Mouse (Mus musculus) bone marrow macrophage, adult 2 months (primary cell): ENCODE results near the gene Prpf8. TPM values are rescaled to one million over a fixed set of nuclear protein-coding genes. Genes with fewer than 3 reads are reported as not detected.
A peak's percentile ranks its signal among the peaks of the same experiment; 100 is the strongest.

Experiments used
- H3K27ac ChIP-seq: 2 replicates; pipeline ENCODE4 v1.5.1; 2012; ENCODE audit warnings: low read depth, low read length; ENCODE audit not compliant: insufficient read depth
- H3K4me1 ChIP-seq: 2 replicates; pipeline ENCODE4 v1.6.1; 2012; ENCODE audit warnings: low read length; ENCODE audit not compliant: control insufficient read depth, insufficient read depth
- H3K4me3 ChIP-seq: 2 replicates; pipeline ENCODE4 v1.5.1; 2012; ENCODE audit warnings: mild to moderate bottlenecking, low read length, moderate library complexity; ENCODE audit not compliant: insufficient read depth
- CTCF ChIP-seq: IDR thresholded peaks from 2 replicates; pipeline ENCODE4 v1.5.1; 2012; ENCODE audit warnings: low read depth, mild to moderate bottlenecking, low read length, moderate library complexity
- POLR2A ChIP-seq: IDR thresholded peaks from 2 replicates; pipeline ENCODE4 v1.6.1; 2012; ENCODE audit warnings: mild to moderate bottlenecking, low read depth, low read length, borderline replicate concordance
- polyA plus RNA-seq: library from polyadenylated mRNA; stranded (reverse); fragments of >200 nt; gene quantifications from 2 replicates; pipeline ENCODE4 v1.2.4, GENCODE M21; 2012; ENCODE audit not compliant: missing spikeins, insufficient read depth, insufficient read length

The Prpf8 gene
- polyA plus RNA-seq, 1 experiment: 65.7 TPM

DNA sequence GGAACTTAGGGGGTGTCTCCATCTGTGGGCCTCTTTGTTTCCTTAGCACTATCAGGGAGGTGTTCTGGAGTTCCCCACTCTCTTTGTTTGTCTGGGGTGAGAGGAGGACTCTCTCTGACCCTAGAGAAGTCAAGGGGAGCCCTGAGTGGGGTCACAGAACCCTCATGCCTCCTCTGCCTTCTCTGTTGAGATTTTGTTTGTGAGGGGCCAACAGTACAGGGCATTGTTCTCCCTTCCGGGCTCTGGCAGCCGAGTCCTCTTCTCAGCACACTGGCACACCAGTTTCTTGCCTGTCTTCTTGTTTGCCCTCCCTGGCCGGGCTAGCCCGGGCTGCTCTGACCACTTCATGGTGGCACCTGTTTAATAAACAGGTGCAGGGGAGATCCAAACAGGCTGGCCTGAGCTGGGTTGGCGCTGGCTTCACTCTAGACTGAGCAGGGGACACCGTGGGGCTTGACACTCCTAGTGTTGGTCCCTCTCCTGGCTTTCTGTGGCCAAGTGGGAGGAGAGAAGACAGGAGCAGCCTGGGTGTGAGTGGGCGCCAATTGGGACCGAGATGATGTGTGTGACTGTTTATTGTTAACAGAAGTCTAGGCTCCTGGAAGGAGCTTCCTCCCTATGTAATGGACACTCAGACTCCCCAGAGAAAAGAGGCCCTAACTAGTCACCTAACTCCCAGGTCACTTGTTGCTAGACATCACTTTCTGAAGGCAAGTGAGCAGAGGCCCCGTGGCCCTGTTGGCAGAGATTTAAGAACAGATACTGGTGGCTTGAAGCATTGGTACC, 51.8 kb downstream of the Prpf8 start:
- TF ChIP-seq CTCF: no peak
- TF ChIP-seq POLR2A: no peak
- H3K4me1 ChIP-seq: peaks cover 76% of the 10 kb centered on the region
- H3K27ac ChIP-seq: peak overlapping the region; percentile 22
- H3K4me3 ChIP-seq: no peak overlapping the region

DNA sequence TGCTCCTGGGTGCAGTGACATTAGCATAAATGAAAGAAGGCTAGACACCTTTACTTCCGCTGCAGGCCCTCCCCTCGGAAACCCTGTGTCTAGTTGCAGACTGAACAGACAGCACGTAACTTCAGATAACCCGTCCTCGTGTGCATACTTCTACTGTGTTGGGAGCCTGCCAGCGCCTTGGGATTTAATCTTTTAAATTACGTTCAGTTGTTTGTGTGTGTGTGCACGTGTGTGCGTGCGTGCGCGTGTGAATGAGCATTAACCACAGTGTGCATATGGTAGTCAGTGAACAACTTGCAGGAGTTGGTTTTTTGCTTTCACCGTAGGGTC, 52.3 kb downstream of the Prpf8 start:
- H3K27ac ChIP-seq: peak overlapping the region; percentile 5; the same call in 1 of the 2 replicates
- peaks cover 77% of the 10 kb centered on the region for H3K4me1 ChIP-seq
- H3K4me3 ChIP-seq: no peak overlapping the region
- TF ChIP-seq CTCF (no peak), POLR2A (no peak)

DNA sequence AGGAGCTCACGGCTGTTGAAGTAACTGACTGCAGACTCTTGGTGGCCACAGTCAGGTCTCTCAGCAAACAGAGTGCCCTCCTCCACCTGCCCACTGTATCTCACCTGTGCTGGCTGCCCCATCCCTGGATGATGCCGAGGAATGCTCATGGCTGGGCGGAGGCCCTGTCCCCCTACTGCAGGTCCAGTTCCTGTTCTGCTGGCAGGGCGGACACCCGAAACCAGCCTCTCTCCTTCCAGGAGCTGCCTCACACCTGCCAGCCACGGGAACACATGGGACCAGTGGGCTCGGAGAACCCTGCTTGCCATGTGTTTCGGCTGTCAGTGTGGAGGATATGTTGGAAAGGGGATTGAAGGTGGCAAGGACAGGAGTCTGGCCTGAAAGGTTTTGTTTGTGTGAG, 53.6 kb downstream of the Prpf8 start:
- TF ChIP-seq POLR2A (no peak), CTCF (no peak)
- peak overlapping the region; percentile 81 for H3K27ac ChIP-seq
- H3K4me3 ChIP-seq: no peak overlapping the region
- H3K4me1 ChIP-seq: peaks cover 84% of the 10 kb centered on the region

DNA sequence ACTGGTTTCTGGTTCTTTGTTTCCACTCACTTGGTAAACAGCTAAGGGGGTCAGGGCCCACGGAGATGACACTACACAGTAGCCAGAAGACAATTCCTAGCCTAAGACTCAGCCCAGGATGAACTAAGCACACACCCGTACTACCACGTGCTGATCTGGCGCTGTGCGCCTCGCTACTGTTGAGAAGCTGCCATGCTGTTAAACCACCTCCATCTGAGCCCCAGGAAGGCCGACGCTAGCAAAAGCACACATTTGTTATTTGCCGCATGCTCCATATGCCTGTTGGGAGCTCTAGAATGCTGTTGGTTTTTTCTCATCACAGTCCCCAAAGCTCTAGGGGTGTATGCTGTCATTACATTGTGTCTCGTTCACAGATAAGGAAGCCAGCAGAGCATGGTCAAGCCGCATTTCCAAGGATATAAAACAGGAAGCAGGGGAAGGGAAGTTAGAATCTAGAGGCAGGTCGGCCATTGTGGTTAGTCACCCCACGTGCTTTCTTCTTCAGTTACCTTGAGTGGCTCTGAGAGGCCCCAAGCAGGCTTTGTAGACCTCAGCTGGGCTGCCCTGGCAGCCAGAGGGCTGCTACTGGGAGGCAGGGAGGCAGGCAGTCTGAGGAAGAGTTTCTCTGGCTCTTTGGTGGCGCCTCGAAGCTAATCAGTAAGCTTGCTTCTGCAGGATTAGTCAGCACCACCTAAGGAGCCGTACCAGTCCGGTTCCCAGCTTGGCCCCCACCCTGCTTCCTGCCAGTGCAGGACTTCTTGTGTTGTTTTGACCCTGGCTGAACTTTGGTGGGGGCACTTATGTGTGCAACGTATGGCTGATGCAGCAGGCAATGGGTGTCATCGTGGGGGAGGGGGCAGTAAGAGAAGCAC, 54.3 kb downstream of the Prpf8 start:
- Histone ChIP-seq H3K4me1 (peaks cover 85% of the 10 kb centered on the region), H3K4me3 (no peak overlapping the region), H3K27ac (peak overlapping the region; percentile 81)
- no peak for TF ChIP-seq POLR2A

DNA sequence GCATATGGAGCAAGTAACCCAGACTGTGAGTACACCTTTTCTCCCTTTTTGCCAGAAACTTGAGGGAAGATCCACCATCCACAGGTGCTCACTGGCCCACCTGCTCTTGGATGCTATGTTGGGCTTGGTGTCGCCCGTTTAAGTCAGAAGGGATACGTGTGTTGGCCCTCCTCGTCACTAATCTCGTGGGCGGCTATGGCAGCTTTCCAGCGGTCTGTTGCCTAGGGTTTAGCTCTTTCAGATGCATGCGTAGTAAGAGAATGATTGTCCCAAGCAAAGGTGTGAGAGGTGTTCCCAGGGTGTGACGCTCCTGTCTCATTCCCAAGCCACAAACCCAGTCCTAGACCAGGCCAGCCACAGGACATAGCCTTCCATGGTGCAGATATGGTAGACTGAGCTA, 58.1 kb downstream of the Prpf8 start:
- no peak for TF ChIP-seq POLR2A
- no peak for TF ChIP-seq CTCF
- H3K27ac ChIP-seq: no peak overlapping the region
- peaks cover 82% of the 10 kb centered on the region for H3K4me1 ChIP-seq
- H3K4me3 ChIP-seq: no peak overlapping the region

DNA sequence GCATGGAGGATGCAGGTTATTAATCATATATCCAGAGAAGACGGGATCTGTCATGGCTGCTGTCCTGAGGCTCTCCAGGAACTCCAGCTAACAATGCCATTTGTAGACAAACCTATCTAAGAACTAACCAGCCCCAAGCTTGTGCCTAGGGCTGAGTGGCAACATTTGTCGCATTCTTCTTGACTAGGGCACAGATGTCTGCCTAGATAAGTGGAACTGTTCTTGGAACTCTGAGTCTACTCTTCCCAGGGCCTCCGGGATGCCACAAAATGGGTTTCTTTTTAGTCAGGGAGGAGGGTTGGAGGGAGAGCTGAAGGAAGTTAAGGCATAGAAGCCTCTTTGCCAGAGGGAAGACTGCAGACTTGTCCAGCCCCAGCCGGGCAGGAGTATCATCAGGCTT, 59.4 kb downstream of the Prpf8 start:
- TF ChIP-seq POLR2A: no peak
- TF ChIP-seq CTCF: no peak
- Histone ChIP-seq H3K4me3 (no peak overlapping the region), H3K27ac (peak overlapping the region; percentile 17; the same call in 1 of the 2 replicates), H3K4me1 (peaks cover 82% of the 10 kb centered on the region)

DNA sequence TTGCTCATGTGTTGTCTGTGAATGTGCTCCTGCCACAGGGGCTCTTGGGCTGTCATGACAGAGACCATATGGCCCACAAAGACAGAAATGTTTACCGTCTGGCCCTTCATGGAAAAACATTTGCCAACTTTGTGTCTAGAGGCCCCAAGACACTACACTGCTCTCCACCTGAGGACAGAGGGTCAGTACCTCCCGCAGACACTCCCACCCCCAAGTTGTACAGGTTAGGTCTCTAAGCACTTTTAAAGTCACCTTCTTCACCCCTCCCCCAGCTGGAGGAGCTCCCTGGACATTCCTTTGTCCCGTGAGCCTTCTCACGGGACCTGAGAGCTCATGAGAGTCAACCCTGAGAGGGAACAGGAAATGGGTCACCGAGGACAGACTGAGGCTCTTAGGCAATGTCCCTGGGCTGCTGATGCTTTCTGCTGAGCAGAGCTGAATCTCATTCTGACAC, 63.1 kb downstream of the Prpf8 start:
- Histone ChIP-seq H3K4me3 (no peak overlapping the region), H3K27ac (peak overlapping the region; percentile 99), H3K4me1 (peaks cover 72% of the 10 kb centered on the region)
- TF ChIP-seq CTCF: no peak
- TF ChIP-seq POLR2A: no peak

DNA sequence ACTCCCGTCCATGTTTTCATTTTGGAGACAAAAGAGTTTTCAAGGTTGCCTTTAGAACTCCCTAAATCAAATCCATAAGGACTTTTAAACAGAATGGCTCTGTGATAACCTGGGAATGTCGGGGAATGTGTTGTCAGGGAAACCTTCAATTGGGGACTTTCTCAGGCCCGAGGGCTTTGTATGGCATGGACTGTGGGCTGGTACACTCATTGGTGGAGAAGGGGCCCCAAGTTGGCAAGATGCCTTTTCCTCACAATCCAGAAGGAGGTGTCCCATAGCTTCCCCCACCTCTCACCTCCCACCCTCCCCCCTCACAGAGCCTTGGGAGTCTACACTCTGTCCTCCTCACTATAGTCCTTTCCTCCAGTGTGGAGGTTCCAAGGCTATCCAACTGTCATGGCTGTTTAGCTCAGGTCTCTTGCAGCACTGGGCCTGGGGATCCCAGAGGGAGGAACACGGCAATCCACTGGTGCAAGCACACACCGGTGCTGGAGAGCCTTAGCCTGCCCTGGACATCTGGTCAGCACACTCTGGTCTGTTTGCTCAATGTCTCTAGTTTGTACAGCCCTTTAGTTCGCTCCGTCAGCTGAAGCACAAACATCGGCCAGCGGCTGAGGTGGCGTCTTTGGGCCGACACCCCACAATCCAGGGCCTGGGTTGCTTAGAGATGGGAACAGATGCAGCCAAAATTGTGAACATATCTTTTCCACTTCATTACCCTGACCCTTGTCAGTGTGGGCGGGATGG, 63.8 kb downstream of the Prpf8 start:
- TF ChIP-seq POLR2A (no peak), CTCF (no peak)
- no peak overlapping the region for H3K4me3 ChIP-seq
- peaks cover 66% of the 10 kb centered on the region for H3K4me1 ChIP-seq
- peak overlapping the region; percentile 99 for H3K27ac ChIP-seq

DNA sequence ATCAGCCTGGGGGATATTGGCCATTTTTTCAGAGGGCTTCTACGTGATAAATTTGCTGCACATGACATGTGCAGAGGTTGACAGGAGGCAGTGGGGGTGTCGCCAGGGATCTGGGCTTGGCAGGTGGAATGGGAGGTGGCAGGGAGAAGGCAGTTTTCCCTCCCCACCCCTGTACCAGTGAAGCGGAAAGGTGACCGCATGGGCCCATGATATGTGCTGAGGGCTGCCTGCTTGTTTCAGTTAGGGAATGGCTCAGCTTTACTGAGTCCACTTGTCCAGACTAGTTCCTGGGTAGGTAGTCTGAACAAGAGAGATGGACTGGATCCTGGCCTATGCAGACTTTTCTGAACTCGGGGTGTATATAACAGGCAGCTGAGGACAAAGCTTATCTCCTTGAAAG, 64.7 kb downstream of the Prpf8 start:
- no peak overlapping the region for H3K4me3 ChIP-seq
- peaks cover 56% of the 10 kb centered on the region for H3K4me1 ChIP-seq
- TF ChIP-seq CTCF (no peak), POLR2A (no peak)
- peak overlapping the region; percentile 99 for H3K27ac ChIP-seq
